16 mouse cellular contexts compared by ENCODE assay signal in genomic region chr16:34742930-34743329, GRCm38 (mm10). TPM values are rescaled to one million over a fixed set of nuclear protein-coding genes. Genes with fewer than 3 reads are reported as not detected.
DNase-seq lines count a peak whose midpoint lies in the region; ATAC-seq and TF ChIP-seq lines count a peak whose summit lies in the region.
"Had no signal": no experiment of that assay in that cellular context is flagged by ENCODE, and none has a peak within 500 bp of the region (broad histone marks: within the 10 kb centered on the region; RNA-seq: fewer than 3 reads in every experiment).

No protein-coding gene starts in this region.

- no peak overlapping the region for H3K9ac ChIP-seq in liver, embryonic 14.5 days (replicated peaks)
- H3K9ac ChIP-seq in liver, embryonic 12.5 days = no peak overlapping the region
- H3K9ac ChIP-seq: heart, embryonic 13.5 days; limb, embryonic 15.5 days; neural tube, embryonic 12.5 days had no signal

- no peaks in the 10 kb centered on the region for H3K9me3 ChIP-seq in liver, embryonic 14.5 days (ENCODE audit: control insufficient read depth, low read length)
- H3K9me3 ChIP-seq in liver, embryonic 12.5 days (replicated peaks) = no peaks in the 10 kb centered on the region
- H3K9me3 ChIP-seq: heart, embryonic 13.5 days; limb, embryonic 15.5 days; neural tube, embryonic 12.5 days had no signal

- H3K27me3 ChIP-seq in liver, embryonic 14.5 days (ENCODE audit: control insufficient read depth, insufficient read depth, low read length) = peaks cover 21% of the 10 kb centered on the region
- peaks cover 40% of the 10 kb centered on the region for H3K27me3 ChIP-seq in liver, embryonic 12.5 days (replicated peaks)

- 34% methylated on average over 2 of the region's 2 CpGs for WGBS in liver, embryonic 14.5 days (ENCODE audit: insufficient replicate concordance)
- WGBS in liver, embryonic 12.5 days (ENCODE audit: insufficient replicate concordance) = 26% methylated on average over 2 of the region's 2 CpGs

- no peak overlapping the region for H3K4me2 ChIP-seq in liver, embryonic 14.5 days (ENCODE audit: low read depth)
- H3K4me2 ChIP-seq in liver, embryonic 12.5 days = no peak overlapping the region
- H3K4me2 ChIP-seq: heart, embryonic 13.5 days; limb, embryonic 15.5 days; neural tube, embryonic 12.5 days had no signal

- no peak for TF ChIP-seq EP300 in liver, embryonic 14.5 days (IDR thresholded peaks at IDR 0.05; ENCODE audit: low read depth)

- H3K27ac ChIP-seq in liver, embryonic 14.5 days = no peak overlapping the region
- H3K27ac ChIP-seq in liver, embryonic 12.5 days = no peak overlapping the region
- H3K27ac ChIP-seq: heart, embryonic 13.5 days; limb, embryonic 15.5 days; neural tube, embryonic 12.5 days had no signal

- intact Hi-C loops in heart, postnatal 10 days (cut with DNase I) = no loop called here
- intact Hi-C loops in heart, postnatal 25 days (cut with DNase I) = no loop called here

- peak; percentile 61 for DNase-seq in heart, adult 11 months
- no peak for DNase-seq in heart, postnatal 10 days
- no peak for DNase-seq in liver, embryonic 14.5 days (ENCODE audit: low read depth in 3 of 3, low spot score in 3 of 3)
- DNase-seq in thymus, postnatal 4 days = peak; percentile 23
- DNase-seq in thymus, postnatal 14 days = no peak
- DNase-seq in embryo, embryonic 9.5 days (ENCODE audit: extremely low spot score) = no peak
- DNase-seq in heart, postnatal 25 days (ENCODE audit: low spot score) = no peak
- DNase-seq: adrenal gland, postnatal 10 days; B cell, adult 2 months; cerebellum, adult 18-20 months had no signal

- peak; percentile 43 for TF ChIP-seq CTCF in liver, embryonic 14.5 days (IDR thresholded peaks at IDR 0.05; ENCODE audit: low read depth)

- no peak overlapping the region for H3K4me3 ChIP-seq in liver, embryonic 14.5 days (ENCODE audit: insufficient read depth in 1 of 2, low read depth in 2 of 2, low read length in 2 of 2)
- no peak overlapping the region for H3K4me3 ChIP-seq in liver, embryonic 12.5 days
- H3K4me3 ChIP-seq: heart, embryonic 13.5 days; limb, embryonic 15.5 days; neural tube, embryonic 12.5 days had no signal

- H3K36me3 ChIP-seq in liver, embryonic 14.5 days (replicated peaks; ENCODE audit: control insufficient read depth, insufficient read depth, low read depth) = no peaks in the 10 kb centered on the region
- no peaks in the 10 kb centered on the region for H3K36me3 ChIP-seq in liver, embryonic 12.5 days
- H3K36me3 ChIP-seq: heart, embryonic 13.5 days; limb, embryonic 15.5 days; neural tube, embryonic 12.5 days had no signal

- H3K4me1 ChIP-seq in liver, embryonic 14.5 days (replicated peaks; ENCODE audit: control insufficient read depth in 2 of 2, insufficient read depth in 2 of 2, low read length in 1 of 2) = peaks cover 0 to 6% of the 10 kb centered on the region in 2 experiments; a peak in 1 of 4 replicates
- peaks cover 9% of the 10 kb centered on the region for H3K4me1 ChIP-seq in liver, embryonic 12.5 days

- ATAC-seq in liver, embryonic 14.5 days (ENCODE audit: insufficient read depth) = no peak
- ATAC-seq in liver, embryonic 12.5 days = no peak
- ATAC-seq: midbrain, embryonic 16.5 days had no signal

RNA-seq across cellular contexts. Expression of gene Mylk, which starts 2.1 kb away (rescaled TPM):
- total RNA-seq in heart, postnatal 10 days (2021) = 10 to 100 TPM; 38.2 to 41.8 TPM
- 3.8 and 5.4 TPM in 2 replicates for polyA plus RNA-seq in liver, embryonic 14.5 days (2012; rRNA removed)
- 4.4 and 5.6 TPM in 2 replicates for polyA plus RNA-seq in liver, embryonic 14.5 days (2014; fragmentation: Nextera tagmentation; extraction: Ambion mirVana)
- 4.6 and 5.9 TPM in 2 replicates for polyA plus RNA-seq in liver, embryonic 12.5 days (2016; fragmentation: Nextera tagmentation; extraction: Ambion mirVana)
- 10 to 100 TPM; 29.2 to 42.1 TPM for total RNA-seq in heart, postnatal 25 days (2021)
- total RNA-seq: MEL had no signal

RNA-seq across cellular contexts. Expression of gene Ccdc14, which starts 52.5 kb away (rescaled TPM):
- total RNA-seq in heart, postnatal 10 days (2021) = 1 to 10 TPM; 3.8 to 5.3 TPM
- 2.1 and 3.2 TPM in 2 replicates for polyA plus RNA-seq in liver, embryonic 14.5 days (2012; rRNA removed)
- 2.6 and 3.3 TPM in 2 replicates for polyA plus RNA-seq in liver, embryonic 14.5 days (2014; fragmentation: Nextera tagmentation; extraction: Ambion mirVana)
- 4.4 and 4.6 TPM in 2 replicates for polyA plus RNA-seq in liver, embryonic 12.5 days (2016; fragmentation: Nextera tagmentation; extraction: Ambion mirVana)
- total RNA-seq in heart, postnatal 25 days (2021) = 1 to 10 TPM; 1.9 to 2.6 TPM

Comparison
In these comparisons a context has a peak if more than half of its experiments do, and no peak if none do; other contexts are left out.
1. DNase-seq: peak in heart, adult 11 months (single experiment) and thymus, postnatal 4 days (single experiment); none in heart, postnatal 10 days (0 of 2), liver, embryonic 14.5 days (0 of 3), thymus, postnatal 14 days (single experiment), embryo, embryonic 9.5 days (single experiment) and heart, postnatal 25 days (single experiment).